Mouse (Mus musculus): Measurements from ENCODE around the gene Uchl4. TPM values are rescaled to one million over a fixed set of nuclear protein-coding genes. Genes with fewer than 3 reads are reported as not detected.
"Not testable (repeated sequence)": the region's sequence is repeated elsewhere in the genome, so short reads cannot be mapped to it uniquely, and the experiment has no call there.

Gene Uchl4
- 1 to 10 TPM; 4.0 to 4.3 TPM for total RNA-seq (2021)

DNA sequence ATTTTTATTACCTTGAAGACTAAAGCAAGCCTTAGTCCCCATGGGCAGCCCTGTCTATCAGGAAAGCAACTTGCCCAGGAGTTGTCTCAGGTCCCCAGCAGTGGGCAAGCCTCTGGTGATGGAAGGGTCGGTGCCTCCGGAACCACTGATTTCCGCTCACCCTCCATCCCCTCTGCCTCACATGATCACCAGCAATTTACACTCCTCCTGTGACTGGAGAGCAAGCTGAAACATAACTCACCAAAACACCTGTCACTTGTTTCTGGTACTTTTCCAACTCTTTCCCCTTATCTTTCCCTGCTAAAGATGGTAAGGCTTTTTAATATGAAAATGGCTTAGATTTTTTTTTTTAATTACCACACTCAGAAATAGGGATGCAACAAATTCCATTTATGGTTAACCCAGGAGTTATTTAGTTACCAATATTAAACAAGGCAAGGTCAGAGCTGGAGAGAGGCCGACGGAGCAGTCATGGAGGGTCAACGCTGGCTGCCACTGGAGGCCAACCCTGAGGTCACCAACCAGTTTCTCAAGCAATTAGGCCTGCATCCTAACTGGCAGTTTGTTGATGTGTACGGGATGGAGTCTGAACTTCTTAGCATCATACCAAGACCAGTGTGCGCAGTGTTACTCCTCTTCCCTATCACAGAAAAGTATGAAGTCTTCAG lies at the start of gene Uchl4:
Gene Uchl4 (plus strand): TSS at position 434 of the 668 bp plus-strand sequence.
- DNase-seq (ENCODE audit: extremely low spot score in 1 of 2, low spot score in 2 of 2) = no peak
- intact Hi-C loops (cut with DNase I) = no loop called here

- no peak for DNase-seq (ENCODE audit: extremely low spot score in 1 of 2, low spot score in 2 of 2)
- intact Hi-C loops (cut with DNase I) = no loop called here
Observed at GRCm38 (mm10) chr9:64193879-64194278, 41.1 kb upstream of the Uchl4 start.

GRCm38 (mm10) chr9:64195554-64195953 lies 39.4 kb upstream of the Uchl4 start:
- DNase-seq (ENCODE audit: extremely low spot score in 1 of 2, low spot score in 2 of 2) = peak; percentile 42
- intact Hi-C loops (cut with DNase I) = no loop called here

GRCm38 (mm10) chr9:64197524-64197923 lies 37.5 kb upstream of the Uchl4 start:
- intact Hi-C loops (cut with DNase I) = no loop called here
- no peak for DNase-seq (ENCODE audit: extremely low spot score in 1 of 2, low spot score in 2 of 2)

GRCm38 (mm10) chr9:64198068-64198762 lies 36.8 kb upstream of the Uchl4 start:
- intact Hi-C loops (cut with DNase I) = no loop called here

GRCm38 (mm10) chr9:64198763-64199418 lies 36.1 kb upstream of the Uchl4 start:
- intact Hi-C loops (cut with DNase I); DNase-seq (ENCODE audit: extremely low spot score in 1 of 2, low spot score in 2 of 2): not testable (repeated sequence)

More at GRCm38 (mm10) chr9:64198068-64198762, 36.8 kb upstream of the Uchl4 start:
- no peak for DNase-seq (ENCODE audit: extremely low spot score in 1 of 2, low spot score in 2 of 2)

DNA sequence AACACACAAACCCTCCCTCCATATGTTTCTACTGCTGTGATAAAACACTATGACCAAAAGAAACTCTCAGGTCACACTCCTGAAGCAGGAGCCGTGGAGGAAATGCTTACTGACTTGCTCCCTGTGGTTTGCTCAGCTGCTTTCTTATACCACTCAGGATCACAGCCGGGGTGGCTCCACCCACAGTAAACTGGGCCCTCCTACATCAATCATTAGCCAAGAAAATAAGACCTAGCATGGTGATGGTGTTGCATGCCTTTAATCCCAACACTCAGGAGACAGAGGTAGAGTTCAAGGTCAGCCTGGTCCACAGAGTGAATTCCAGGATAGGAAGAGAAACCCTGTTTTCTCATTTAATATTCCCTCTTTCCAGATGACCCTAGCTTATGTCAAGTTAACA lies 35.1 kb upstream of the Uchl4 start:
- DNase-seq (ENCODE audit: extremely low spot score in 1 of 2, low spot score in 2 of 2) = no peak
- intact Hi-C loops (cut with DNase I) = no loop called here

DNA sequence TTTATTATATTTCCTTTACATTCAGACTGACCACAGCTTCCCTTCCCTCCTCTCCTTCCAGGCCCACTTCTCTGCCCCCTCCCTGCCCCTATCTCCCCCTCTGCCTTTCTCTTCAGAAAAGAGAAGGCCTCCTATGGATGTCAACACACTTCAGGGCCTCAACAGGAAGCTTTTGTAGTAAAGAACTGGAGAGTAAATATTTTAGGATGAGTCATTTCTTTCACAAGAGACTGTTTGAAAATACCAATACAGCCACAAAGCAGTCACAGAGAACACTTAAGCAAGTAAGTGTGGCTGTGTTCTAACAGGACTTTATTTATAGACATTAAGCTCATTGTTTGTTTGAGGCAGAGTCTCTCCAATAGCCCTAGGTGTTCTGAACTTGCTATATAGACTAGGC lies 32.7 kb upstream of the Uchl4 start:
- intact Hi-C loops (cut with DNase I) = no loop called here
- DNase-seq (ENCODE audit: extremely low spot score in 1 of 2, low spot score in 2 of 2) = no peak

DNA sequence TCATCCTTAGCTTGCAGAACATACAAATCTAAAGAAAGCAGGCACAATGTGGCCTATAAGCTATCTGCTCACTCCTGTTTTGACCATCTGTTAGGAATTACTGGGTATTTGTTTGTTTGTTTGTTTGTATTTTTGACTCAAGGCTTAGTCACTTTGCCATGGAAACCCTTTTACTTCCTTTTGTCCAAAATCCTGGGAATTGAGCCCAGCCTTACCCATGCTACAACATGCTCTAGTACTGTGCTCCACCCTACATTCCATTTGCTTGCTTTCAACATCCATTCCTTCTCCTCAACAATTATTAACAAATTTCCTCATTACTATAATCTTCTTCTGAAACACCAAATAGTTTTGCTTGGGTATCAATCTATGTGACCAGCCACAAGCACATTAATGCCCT lies 32.1 kb upstream of the Uchl4 start:
- no peak for DNase-seq (ENCODE audit: extremely low spot score in 1 of 2, low spot score in 2 of 2)
- intact Hi-C loops (cut with DNase I) = no loop called here

DNA sequence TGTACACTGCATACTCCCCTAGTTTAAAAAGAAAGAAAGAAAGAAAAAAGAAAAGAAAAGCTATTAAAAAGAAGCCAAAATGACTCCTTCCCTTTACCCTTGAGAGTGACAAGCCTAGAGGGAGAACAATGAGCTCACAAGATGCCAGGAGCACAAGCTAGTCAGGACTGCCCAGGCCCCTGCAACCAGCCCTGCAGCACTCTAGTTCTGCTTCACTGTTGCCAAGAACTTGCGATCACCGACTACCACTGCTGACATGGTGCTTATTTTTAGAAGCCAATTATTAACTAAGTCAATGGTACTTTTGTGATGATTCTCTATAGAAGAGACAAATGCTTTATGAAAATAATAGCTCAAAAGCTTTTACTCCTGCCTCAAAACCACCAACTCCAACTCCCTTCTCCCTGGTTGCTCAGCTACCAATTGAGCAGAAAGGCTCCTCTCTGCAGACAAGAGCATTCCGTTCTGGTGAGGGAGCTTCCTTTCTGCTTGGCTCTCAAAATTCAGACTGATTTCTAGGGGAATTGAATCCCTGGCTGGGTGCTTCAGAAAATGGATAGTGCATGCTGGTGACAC lies 27.4 kb upstream of the Uchl4 start:
- DNase-seq (ENCODE audit: extremely low spot score in 1 of 2, low spot score in 2 of 2) = no peak
- intact Hi-C loops (cut with DNase I) = no loop called here

GRCm38 (mm10) chr9:64214452-64214851 lies 20.5 kb upstream of the Uchl4 start:
- intact Hi-C loops (cut with DNase I) = no loop called here
- no peak for DNase-seq (ENCODE audit: extremely low spot score in 1 of 2, low spot score in 2 of 2)

- no peak for DNase-seq (ENCODE audit: extremely low spot score in 1 of 2, low spot score in 2 of 2)
- intact Hi-C loops (cut with DNase I) = no loop called here
Observed at GRCm38 (mm10) chr9:64216090-64216489, 18.9 kb upstream of the Uchl4 start.

DNA sequence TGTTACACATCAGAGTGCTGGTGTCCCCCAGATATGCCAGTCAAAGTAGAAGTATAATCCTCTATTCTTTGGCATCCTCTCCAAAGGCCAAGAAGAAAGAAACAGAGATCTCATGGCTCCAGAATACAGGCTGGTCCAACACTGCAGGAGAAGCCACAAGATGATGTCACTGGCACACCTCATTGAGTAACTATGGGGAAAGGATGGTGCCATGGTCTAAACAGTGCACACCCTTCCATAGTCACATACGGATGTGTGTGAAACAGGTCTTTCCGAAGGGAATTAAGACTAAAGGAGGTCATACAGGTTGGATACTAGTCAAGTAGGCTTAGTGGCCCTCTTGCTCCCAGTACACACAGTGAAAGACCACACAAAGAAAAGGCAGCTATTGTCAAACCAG lies 18.4 kb upstream of the Uchl4 start:
- intact Hi-C loops (cut with DNase I) = no loop called here
- no peak for DNase-seq (ENCODE audit: extremely low spot score in 1 of 2, low spot score in 2 of 2)

- intact Hi-C loops (cut with DNase I) = no loop called here
- no peak for DNase-seq (ENCODE audit: extremely low spot score in 1 of 2, low spot score in 2 of 2)
Observed at GRCm38 (mm10) chr9:64217887-64218286, 17.1 kb upstream of the Uchl4 start.

DNA sequence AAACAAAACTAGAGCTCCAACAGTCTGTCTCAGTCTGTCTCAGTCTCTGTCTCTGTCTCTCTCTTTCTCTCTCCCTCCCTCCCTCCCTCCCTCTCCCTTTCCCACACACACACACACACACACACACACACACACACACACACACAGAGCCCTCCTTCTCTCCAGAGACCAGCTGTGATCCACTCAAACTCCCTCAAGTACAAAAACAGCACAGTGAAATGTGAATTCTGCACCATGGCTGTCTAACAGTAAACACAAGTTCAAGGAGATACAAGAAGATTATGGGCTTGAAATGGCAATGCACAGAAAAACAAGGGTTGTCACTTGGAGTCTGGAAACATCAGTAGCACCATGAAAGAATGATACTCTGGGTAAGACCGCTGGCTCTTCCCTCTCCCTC lies 15.7 kb upstream of the Uchl4 start:
- intact Hi-C loops (cut with DNase I) = no loop called here

GRCm38 (mm10) chr9:64219772-64220420 lies 15.1 kb upstream of the Uchl4 start:
- no peak for DNase-seq (ENCODE audit: extremely low spot score in 1 of 2, low spot score in 2 of 2)
- intact Hi-C loops (cut with DNase I) = no loop called here

More for the DNA sequence above, 15.7 kb upstream of the Uchl4 start:
- no peak for DNase-seq (ENCODE audit: extremely low spot score in 1 of 2, low spot score in 2 of 2)

DNA sequence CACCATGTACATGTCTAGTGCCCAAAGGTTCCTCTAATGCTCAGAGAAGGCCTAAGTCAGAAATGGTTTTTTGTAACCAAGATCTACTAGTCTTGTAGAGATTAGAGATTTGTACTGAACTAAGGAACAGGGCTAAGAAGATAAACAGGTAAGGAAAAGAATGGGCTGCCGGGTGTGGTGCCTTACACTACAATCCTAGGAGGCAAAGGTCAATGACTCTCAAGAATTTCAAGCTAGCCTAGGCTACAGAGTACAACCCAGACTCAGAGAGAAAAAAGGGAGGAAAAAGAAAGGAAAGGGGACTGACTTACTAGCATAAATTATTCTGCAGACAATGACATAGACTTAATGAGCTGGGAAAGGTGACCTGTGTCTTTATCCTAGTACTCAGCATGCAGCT lies 14.4 kb upstream of the Uchl4 start:
- intact Hi-C loops (cut with DNase I) = no loop called here
- no peak for DNase-seq (ENCODE audit: extremely low spot score in 1 of 2, low spot score in 2 of 2)

- DNase-seq (ENCODE audit: extremely low spot score in 1 of 2, low spot score in 2 of 2) = no peak
Observed at GRCm38 (mm10) chr9:64221480-64221879, 13.5 kb upstream of the Uchl4 start.

GRCm38 (mm10) chr9:64222098-64222497 lies 12.9 kb upstream of the Uchl4 start:
- DNase-seq (ENCODE audit: extremely low spot score in 1 of 2, low spot score in 2 of 2) = no peak
- intact Hi-C loops (cut with DNase I) = no loop called here

More at GRCm38 (mm10) chr9:64221480-64221879, 13.5 kb upstream of the Uchl4 start:
- intact Hi-C loops (cut with DNase I) = no loop called here
